Mouse (Mus musculus): ENCODE measurements around the gene Mmp28.

DNA sequence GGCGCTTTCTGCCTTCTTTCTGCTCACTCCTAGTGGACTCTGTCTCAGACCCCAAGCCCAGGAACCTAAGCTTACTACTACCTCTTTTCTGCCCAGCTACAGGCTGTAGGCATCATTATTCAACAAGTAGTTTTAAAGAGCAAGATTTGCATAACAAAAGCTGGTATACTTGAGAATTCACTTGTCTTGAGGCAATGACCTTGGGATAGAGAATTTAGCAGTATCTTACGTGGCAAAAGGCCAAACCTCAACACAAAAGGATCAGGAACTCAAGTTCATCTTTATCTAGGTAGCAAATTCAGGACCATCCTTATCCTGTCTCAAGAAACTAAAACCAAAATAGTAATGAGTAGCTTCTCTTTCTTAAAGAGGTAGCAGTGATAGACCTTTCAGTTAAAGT is 32.7 kb upstream of the Mmp28 start:
- TF ChIP-seq REST (IDR thresholded peaks at IDR 0.05; ENCODE audit: insufficient read depth, insufficient read length) (no peak), USF1 (IDR thresholded peaks at IDR 0.05; ENCODE audit: low read depth) (no peak)
